Mouse (Mus musculus) retina, postnatal 7 days (tissue): Measurements from ENCODE around the gene Aurka.

Experiments used
- DNase-seq: peaks from one replicate; pipeline ENCODE4 v3.0.0-alpha.2; 2012; ENCODE audit warnings: low read depth, low spot score

The Aurka gene

DNA sequence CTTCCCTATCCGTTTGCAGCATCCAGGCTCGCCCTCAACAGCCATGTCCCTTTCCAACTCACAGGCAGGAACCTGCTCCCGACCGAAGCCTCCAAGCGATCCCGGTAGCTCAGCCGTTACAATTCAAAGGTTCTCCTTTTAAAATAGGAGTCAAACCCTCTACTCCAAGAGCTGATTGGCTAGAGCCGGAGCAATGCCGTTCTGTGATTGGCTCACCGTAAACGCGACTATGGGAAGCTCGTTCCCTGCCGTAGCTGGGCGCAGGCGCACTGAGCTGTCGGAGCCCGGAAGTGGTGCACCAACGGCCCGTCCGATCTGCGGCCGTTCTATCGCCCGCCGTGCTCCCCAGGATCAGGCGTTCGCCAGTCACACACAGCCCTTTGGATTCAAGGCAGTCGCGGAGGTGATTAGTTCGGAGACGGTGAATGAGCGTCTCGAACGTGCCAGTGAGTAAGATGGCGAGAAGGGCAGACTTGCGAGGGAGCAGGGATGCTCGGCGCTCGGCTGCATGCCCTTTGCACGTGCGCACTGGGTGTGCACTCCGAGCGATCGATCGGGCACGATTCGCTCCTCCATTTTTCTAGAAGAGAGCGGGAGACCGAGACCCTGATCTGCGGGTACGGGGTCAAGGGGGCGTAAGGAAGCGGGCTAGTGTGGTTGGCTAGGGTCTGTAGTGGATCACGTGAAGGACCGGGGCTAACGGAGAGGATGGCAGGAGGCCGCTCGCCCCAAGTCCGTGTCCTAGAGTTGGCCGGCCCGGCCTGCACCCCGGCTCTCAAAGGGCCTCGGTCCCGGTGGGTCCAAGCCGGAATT, at the start of gene Aurka, which contains the start of gene Cstf1:
Gene Aurka, minus strand, starts transcription at position 125 of the 813 bp plus-strand sequence.
Gene Cstf1, plus strand, starts transcription at position 271 of the 813 bp plus-strand sequence.
- DNase-seq: peak; percentile 91

DNA sequence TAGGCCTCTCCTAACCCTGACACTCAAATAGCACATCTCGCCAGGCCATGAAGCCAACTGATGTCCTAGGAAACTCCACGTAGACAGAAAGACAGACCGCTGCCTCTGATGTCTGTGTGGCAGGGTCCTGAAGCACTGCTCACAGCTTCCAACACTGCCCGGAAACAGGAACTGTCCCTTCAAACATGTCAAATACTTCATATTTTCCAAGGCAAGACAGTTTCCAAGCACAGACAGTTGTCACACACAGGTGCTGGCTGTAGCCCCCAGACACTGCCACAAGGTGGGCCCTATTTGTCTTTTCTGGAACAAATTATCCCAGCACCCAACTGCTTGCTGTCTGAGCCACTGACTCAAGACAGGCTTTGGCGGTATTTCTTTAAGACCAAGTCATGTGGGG, 47.9 kb upstream of the Aurka start:
- no peak for DNase-seq

- no peak for DNase-seq
These were observed 46.5 kb upstream of the Aurka start for GRCm38 (mm10) chr2:172416876-172417275.

DNA sequence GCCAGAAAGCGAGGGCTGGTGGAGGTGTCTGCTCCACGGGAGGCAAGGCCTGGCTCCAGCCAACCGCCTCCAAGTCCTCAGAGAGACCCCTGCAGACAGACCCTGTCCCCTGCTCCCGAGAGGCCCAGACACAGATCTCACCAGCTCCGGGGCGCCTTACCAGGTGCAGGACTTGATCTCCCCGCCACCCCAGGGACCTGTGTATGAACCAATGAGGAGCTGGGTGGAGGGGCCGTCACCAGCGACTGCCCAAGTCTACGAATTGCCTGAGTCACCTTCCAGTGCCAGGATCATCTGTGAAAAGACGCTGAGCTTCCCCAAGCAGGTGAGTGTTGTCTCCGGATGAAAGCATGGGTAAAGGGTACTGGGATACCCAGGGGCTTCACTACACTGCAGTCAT, 45.9 kb upstream of the Aurka start:
- no peak for DNase-seq

DNA sequence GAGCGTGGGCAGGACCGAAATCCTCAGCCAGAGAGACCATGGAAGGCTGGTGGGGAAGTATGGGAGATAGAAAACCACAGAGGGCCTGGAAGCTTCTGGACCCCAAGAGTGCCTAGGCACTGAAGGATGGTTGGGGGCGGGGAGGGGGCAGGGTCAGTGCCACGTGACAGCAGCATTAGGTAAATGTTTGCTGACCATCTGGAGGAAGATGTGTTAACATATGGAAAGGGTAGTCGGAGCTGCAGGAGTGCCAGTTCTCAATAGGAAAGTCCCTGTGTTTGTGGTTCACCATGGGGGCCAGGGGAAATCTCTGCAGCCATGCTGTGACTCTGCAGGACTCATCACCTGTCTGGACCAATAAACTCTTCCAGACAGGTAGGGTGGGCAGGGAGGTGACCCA, 43.6 kb upstream of the Aurka start:
- DNase-seq: no peak

- DNase-seq: no peak
These were observed 42.9 kb upstream of the Aurka start for GRCm38 (mm10) chr2:172413273-172413672.

- peak; percentile 4 for DNase-seq
These were observed 42.1 kb upstream of the Aurka start for GRCm38 (mm10) chr2:172412454-172412853.

DNA sequence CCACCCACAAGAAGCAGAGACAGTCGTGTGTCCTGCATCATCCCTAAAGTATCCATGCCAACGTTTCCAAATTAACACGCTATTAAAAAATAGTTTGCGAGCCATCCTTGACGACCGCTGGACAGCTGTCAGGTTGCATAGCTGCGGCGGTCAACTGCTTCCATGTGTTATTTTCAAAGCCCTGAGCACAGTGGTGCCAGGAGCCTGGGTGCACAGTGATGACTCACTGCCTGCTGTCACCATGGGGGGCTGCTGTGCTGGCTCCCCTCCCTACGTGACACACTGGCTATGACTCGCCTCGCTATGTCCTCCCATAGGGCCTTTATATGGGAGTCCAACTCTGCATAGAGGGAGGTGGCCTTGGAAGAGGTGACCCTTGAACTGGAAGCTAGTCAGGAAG, 40.8 kb upstream of the Aurka start:
- no peak for DNase-seq

GRCm38 (mm10) chr2:172410686-172411085, 40.4 kb upstream of the Aurka start:
- no peak for DNase-seq

- DNase-seq: no peak
These were observed 37.2 kb upstream of the Aurka start for GRCm38 (mm10) chr2:172407499-172407898.

- DNase-seq: no peak
These were observed 35.8 kb upstream of the Aurka start for GRCm38 (mm10) chr2:172406173-172406572.

DNA sequence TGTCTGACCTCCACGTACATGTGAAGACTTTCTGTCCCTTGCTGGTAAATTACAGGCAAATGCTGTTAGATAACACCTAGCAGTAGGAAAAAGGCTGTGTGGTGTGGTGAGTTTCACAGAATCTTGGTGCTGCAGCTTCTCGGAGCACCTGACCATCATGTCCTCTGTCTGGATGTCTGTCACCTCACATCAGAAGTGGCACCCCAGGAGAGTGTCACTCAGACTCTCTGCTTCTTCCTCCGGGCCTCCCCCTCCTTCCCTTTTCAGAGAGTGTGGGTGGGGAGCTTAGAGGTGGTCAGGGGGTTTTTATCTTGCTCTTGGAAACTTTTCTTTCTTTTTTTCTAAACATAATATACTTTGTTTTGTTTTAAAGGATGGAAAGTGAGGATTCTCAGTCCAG, 34.7 kb upstream of the Aurka start:
- DNase-seq: no peak

- DNase-seq: no peak
These were observed 33.9 kb upstream of the Aurka start for GRCm38 (mm10) chr2:172404239-172404638.

- DNase-seq: no peak
These were observed 30.9 kb upstream of the Aurka start for GRCm38 (mm10) chr2:172401116-172401825.

GRCm38 (mm10) chr2:172399901-172400300, 29.6 kb upstream of the Aurka start:
- no peak for DNase-seq

- DNase-seq: no peak
These were observed 25.6 kb upstream of the Aurka start for GRCm38 (mm10) chr2:172395961-172396360.

GRCm38 (mm10) chr2:172394671-172395070, 24.3 kb upstream of the Aurka start:
- DNase-seq: no peak

DNA sequence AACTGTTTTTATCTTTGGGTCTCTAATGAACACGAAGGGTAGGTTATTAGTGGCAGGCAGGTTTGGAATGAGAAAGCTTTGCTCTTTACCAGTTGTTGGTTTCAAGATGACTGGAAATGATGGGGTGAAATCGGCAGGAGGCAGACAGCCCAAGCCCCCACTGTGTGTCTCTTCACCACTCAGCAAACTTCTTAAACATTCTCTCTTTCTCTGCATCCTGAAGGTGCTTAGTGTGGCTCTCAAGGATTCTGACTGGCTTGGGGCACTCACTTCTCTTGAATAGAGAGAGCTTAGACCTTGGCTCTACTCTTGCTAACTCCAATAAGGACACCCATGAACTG, 23.7 kb upstream of the Aurka start:
- no peak for DNase-seq

GRCm38 (mm10) chr2:172393391-172394051, 23.2 kb upstream of the Aurka start, which contains the start of gene Cass4:
Cass4 (plus strand) TSS chr2:172393794.
- DNase-seq: no peak

DNA sequence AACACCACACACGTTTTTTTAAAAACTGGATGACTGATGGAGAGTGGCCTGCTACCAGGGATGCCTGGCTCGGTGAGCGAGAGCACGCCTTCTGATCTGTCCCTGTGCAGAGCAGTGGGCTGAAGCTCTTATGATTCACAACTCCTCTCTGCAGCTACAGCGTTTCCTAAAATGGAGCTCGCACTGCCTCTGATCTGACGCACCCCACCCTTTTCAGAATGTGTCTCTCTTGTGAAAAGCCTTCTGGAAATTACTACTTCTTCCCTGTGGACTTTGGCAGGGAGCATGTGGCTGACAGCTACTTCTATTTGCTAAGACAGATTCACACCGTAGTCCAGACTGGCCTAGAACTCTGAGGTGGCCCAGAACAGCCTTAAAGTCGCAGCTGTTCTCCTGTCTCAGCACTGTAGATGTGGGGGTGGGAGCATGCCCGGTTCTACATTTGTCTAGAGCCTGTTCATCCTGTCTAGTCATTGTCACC, 21.7 kb upstream of the Aurka start:
- DNase-seq: no peak

GRCm38 (mm10) chr2:172390341-172390740, 20.0 kb upstream of the Aurka start:
- DNase-seq: no peak

- DNase-seq: no peak
These were observed 14.4 kb upstream of the Aurka start for GRCm38 (mm10) chr2:172384715-172385114.
